Mouse (Mus musculus): ENCODE measurements around the gene Actn4. TPM values are rescaled to one million over a fixed set of nuclear protein-coding genes. Genes with fewer than 3 reads are reported as not detected.

The Actn4 gene
- total RNA-seq, 2 experiments from 2014 or later = 151 to 160 TPM

DNA sequence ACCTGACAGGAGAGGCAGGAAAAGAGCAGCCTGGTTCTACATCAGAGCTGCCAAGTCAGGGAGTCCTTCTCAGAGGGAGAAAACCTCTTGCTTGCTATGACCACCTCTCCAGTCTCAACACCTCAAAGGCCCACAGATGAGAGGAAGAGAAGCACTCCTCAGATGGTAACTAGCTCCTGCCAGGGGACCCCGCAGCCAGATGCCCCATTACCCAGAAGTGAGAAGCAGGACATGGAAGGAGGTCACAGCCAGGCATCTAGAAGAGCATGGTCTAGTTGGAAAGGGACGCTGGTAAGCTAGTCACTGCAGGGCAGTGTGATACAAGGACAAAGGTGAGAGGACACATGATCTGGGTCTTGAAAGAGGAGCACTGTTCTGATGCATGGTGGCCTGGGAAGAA is 28.3 kb downstream of the Actn4 start:
- intact Hi-C loops (cut with DNase I) = no loop called here

DNA sequence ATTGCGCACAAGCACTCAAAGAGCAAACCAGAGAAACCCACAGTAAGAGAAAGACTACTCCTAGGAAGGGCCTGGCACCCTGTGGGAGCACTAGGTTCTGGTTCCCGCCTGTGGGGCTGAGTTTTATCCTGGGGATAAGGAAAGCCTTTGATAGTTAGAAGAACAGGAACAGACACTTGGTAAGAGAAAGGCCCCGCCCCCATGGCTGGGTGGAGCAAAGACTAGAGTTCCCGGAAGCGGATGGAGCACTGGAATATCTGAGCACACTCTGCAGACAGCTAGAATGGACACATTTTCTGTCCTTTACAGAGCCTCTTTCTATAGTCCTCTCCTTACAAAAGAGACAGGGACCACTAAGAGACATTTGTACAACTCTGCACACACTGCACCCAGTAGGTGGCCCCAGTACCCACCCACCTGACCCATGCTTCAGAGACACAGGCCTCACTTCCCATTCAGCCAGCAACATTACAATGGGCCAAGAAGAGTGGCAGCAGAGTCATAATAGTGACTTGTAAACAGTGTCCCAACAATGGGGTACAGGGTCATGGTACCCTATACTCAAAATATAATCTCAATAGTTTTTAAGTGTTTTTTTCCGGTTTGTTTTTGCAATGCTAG is 29.6 kb downstream of the Actn4 start:
- intact Hi-C loops (cut with DNase I) = no loop called here
- DNase-seq (ENCODE audit: extremely low spot score in 1 of 2, low spot score in 2 of 2) = peak in 1 of 2 experiments; percentile 60

More for the DNA sequence above, 28.3 kb downstream of the Actn4 start:
- no peak for DNase-seq (ENCODE audit: extremely low spot score in 1 of 2, low spot score in 2 of 2)

DNA sequence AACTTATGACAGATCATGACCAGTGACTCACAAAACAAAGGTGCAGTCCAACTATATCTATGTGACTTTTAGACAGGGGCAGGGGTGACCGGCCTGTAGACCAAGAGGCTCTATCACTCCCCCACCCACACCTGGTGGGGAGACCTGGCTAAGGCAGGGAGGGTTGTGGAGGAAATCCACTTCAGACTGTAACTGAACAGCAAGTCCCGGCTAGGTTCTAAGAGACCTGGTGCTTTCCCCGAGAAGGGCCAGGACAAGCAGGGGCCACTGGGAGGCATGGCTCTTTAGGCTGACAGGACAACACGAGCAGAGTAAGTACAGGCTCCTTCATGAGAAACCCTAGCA is 30.5 kb downstream of the Actn4 start:
- intact Hi-C loops (cut with DNase I) = no loop called here
- DNase-seq (ENCODE audit: extremely low spot score in 1 of 2, low spot score in 2 of 2) = no peak

DNA sequence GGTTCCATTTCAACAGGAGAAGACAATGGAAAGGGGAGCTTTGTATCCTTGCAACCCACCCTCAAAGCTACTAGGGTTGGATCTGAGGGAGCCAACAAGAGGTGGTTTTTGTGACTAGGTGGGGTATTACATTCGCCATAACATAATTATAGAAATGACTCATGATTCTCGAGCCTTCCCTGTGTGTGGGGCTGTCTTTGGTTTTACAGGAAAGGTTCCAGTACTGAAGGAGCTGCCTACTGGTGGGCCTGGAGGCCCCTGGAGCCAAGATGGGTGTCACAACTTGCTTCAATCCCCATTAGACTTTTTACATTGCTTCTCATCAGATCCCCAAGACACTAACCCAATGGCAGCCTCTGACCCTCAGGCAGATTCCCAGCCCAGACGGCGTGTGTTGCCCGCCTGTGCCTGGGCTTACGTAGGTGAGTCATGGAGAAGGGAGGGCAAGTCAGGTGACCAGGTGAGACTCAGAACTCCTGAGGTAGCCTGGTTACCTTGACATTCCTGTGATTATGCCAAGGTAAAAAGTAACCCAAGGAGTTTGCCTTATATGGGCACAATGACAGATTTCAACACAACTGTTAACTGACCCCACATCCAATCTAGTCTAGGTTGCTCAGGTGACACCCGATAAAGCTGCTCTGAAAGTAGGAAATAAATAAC is 31.0 kb downstream of the Actn4 start:
- DNase-seq (ENCODE audit: extremely low spot score in 1 of 2, low spot score in 2 of 2) = no peak
- intact Hi-C loops (cut with DNase I) = no loop called here

DNA sequence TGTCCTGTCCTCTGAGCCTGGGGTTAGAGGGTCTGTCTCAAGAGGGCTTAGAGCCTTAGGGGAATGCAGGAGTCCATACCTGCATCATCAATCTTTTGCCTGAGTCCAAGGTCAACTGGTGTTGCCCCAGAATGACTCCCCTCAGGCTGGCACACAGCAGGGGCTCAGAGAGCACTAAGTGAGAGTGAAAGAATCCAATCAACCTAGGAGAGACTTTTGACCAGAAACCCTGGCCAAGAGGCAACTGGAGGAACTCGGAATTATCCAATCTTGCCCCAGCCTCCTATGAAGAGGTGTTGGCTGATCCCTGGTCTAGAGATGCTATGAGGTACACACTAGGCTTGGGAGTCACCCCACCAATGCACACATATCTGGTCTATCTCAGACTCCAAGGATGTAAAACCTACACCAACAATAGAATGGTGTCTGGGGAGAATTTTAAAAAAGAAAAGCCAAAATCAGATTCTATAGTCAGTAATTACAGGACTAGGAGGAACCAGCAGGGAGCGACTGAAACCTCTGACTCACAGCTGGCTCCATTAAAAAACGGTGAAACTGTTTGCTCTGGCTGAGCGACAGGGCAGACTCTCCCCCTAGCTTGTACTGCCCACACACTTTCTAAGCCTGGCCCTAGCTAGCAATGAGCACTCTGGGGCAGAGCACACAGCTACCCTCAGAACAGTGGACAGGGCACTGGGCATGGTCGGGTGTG is 31.7 kb downstream of the Actn4 start:
- no peak for DNase-seq (ENCODE audit: extremely low spot score in 1 of 2, low spot score in 2 of 2)
- intact Hi-C loops (cut with DNase I) = no loop called here

DNA sequence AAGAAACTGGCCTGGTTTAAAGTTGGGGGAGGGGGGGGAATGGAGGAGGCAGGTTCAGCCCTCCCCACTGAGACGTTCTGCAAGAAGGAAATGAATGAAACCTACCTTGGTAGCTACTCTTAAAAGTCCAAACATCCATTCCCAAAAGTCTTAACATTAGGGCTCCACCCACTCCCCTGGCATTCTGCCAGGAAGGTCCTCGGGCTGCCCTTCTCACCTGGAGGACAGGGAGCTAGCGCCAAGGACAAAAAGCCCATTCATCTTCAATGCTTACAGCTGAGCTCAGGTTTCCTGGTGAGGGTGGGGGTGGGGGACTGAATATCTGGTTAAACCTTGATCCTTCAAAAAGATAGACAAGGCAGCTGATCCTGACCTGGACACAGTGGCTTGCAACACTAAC is 32.8 kb downstream of the Actn4 start:
- DNase-seq (ENCODE audit: extremely low spot score in 1 of 2, low spot score in 2 of 2) = peak in 1 of 2 experiments; percentile 42
- intact Hi-C loops (cut with DNase I) = no loop called here

DNA sequence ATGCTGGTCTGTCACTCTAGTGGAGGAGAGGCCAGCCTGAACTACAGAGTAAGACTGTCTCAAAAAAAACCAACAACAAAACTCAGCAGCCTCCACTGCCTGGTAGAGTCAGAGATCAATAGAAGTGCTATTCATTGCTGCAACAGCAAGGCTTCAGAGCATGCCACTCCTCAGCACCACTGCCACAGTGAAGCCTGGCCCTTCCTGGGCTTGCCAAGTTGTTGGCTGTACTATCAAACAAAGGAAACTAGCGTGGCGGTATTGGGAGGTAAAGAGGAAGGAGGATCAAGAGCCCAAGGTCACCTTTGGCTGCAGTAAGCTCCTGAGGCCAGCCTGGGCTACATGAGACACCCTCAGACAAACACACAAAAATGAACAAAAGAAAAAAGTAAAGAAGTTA is 36.0 kb downstream of the Actn4 start:
- peak in 1 of 2 experiments; percentile 15 for DNase-seq (ENCODE audit: extremely low spot score in 1 of 2, low spot score in 2 of 2)
- intact Hi-C loops (cut with DNase I) = no loop called here

DNA sequence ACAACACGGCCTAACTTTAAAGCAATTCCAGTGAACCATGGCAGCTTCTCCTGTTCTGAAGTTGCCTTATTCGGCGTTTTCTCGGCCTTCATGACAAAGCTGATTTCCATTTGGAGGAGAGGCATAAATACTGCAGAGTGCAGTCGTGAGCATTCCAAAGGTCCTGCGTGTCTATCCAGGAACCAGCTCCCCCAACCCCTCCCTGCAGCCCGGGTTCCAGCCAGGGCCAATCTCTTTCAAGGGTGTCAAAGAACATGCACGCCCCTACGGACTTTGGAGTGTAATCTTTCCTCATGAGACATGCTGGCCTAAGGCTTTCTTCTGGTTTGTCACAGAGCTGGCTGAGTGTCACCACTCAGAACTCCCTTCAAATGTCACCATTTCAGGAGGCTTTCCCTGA is 36.8 kb downstream of the Actn4 start:
- intact Hi-C loops (cut with DNase I) = no loop called here
- peak in 1 of 2 experiments; percentile 62 for DNase-seq (ENCODE audit: extremely low spot score in 1 of 2, low spot score in 2 of 2)

DNA sequence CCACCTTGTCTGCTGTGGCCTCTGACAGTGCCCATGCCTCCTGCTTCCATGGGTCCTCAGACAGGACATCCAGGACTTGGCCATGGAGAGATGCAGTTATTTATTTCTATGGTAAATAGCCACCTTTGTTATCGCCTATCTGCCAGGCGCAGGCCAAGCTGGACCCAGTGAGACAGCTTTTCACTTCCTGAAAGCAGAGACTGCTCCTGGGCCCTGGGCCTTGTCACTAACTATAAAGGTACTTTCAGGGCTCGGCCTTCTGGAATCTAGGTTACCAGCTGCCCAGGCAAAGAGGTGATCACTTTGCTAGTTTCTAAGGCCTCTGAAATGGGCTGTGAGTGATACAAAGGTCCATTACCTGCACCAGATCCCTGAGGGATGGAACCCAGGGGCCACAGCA is 37.3 kb downstream of the Actn4 start:
- DNase-seq (ENCODE audit: extremely low spot score in 1 of 2, low spot score in 2 of 2) = no peak
- intact Hi-C loops (cut with DNase I) = loop anchor here (5.0 kb wide), 1 partner anchor 37 kb away; the partner anchor contains the start of gene Actn4

DNA sequence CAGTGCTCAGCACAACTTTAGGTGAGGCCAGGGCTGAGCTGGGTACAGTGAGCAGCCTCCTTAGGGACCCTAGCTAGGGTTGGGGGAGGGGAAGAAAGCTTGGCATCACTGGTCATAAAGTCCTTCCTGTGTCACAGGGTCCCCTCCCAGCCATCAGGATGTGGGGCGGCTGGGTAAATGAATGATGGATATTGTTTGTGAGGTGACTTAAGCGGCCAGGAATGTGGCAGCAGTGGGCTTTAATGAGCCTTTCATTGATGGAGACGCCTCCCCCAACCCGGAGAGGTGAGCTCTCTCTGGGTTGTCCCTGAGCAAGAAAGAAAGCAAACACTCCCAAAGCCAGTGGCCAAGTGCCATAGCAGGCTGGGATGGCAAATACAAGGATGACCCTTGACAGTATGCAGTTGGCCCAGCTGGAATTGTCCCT is 38.3 kb downstream of the Actn4 start:
- intact Hi-C loops (cut with DNase I) = loop anchor here (5.0 kb wide), 1 partner anchor 38 kb away; the partner anchor contains the start of gene Actn4
- DNase-seq (ENCODE audit: extremely low spot score in 1 of 2, low spot score in 2 of 2) = peak in 1 of 2 experiments; percentile 55

DNA sequence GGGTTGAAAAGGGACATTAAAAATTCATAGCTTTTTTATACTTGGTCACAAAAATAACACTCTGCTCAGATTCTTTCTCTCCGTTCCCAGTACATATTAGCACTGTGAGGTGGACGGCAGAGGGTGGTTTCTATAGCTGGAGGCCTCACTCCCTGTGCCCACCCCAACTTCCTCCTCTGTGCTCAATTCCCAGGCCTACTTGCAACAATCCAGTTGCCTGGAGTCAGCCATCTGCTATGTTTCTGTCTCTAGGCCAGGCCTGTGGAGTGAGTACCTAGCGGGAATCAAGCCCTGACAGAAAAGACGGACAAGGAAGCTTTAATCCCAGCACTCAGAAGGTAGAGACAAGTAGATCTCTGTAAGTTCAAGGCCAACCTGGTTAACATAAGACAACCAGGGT is 39.5 kb downstream of the Actn4 start:
- intact Hi-C loops (cut with DNase I) = loop anchor here (5.0 kb wide), 1 partner anchor 40 kb away; the partner anchor contains the start of gene Actn4
- peak in 1 of 2 experiments; percentile 27 for DNase-seq (ENCODE audit: extremely low spot score in 1 of 2, low spot score in 2 of 2)

DNA sequence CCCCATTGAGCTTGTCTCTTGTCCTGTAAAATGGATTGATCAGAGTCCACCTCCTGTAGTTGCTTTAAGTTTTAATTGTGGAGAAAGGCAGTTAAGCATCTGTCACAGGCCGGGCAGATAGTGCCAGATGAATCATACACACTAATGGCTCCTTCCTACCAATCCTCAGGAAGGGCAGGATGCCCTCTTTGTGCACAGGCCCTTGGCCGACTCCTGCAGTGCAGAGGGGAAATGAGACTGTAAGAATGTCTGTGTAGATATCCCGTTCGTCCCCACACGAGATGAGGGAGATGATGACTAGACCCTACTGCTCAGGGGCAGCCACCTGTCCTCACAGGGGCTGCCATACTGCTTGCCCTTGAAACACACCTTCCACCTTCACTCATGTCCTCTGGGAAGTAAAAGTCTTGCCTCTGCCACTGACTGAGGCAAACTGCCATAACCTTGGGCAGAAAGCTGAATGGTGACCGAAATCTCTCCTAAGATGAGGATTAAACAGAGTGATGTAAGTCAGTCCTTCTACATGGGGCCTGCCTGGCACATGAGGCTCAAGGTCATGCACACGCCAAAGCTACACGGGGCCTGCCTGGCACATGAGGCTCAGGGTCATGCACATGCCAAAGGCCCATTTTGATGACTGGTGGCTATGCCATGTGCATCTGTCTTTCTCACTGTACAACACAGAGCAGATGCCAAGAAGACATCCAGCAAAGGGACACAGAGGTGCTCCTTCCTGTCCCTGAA is 40.2 kb downstream of the Actn4 start:
- intact Hi-C loops (cut with DNase I) = loop anchor here (5.0 kb wide), 1 partner anchor 40 kb away; the partner anchor contains the start of gene Actn4
- DNase-seq (ENCODE audit: extremely low spot score in 1 of 2, low spot score in 2 of 2) = peak in 1 of 2 experiments; percentile 17

DNA sequence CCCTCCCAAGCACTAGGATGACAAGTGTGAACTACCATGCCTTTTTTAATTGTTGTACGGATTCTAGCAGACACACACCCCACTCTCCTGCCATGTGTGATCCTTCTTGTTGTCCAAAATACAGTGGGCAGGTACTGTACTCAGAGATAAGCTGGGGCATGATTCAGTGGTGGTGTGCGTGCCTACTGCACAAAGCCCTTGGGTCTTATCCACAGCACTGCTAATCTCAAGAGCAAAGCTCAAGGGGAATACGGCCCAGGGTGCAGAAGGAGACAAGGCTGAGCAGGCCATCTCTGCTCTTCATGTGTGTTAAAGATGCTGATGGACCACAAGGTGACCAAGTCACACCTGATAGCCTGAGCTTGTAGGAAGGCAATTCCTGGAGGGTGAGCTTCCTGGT is 41.0 kb downstream of the Actn4 start:
- no peak for DNase-seq (ENCODE audit: extremely low spot score in 1 of 2, low spot score in 2 of 2)
- intact Hi-C loops (cut with DNase I) = loop anchor here (5.0 kb wide), 1 partner anchor 41 kb away; the partner anchor contains the start of gene Actn4

DNA sequence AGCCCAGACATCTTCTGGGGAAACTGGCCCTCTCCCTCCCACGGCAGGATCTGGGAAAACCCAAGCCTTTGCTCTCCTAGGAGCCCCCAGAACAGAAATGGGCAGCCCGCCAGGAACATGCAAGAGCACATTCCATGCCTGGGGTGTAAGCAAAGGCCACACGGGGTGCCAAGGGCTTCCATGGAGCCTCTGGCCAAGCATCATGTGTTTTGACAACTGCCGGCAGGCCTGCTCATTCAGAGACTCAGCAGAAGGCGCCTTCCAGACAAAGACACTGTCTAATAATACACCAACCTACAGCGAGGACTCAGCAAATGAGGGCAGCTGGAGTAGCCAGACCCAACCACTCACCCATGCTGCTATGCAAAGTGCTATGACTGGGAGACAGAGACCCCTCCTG is 42.3 kb downstream of the Actn4 start:
- intact Hi-C loops (cut with DNase I) = loop anchor here (5.0 kb wide), 1 partner anchor 42 kb away; the partner anchor contains the start of gene Actn4
- DNase-seq (ENCODE audit: extremely low spot score in 1 of 2, low spot score in 2 of 2) = peak; percentile 49 to 94

DNA sequence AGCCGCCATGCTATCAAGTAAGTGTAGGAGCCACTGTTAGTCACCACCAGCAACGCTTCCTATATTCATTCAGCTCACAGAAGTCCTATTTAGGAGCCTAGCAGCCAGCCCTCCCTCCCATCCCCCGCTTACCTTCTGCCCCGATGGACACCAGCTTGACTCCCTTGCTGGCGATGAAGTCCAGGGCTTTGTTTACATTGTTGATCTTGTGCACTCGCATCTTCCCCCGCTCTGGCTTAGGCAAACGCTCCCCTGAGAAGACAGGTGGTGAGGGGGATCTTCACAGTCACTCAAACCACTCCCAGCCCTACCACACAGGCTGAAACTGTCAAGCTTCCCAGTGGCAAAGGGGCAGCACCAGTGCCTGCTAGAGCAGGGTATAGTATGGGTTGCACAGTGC is 43.6 kb downstream of the Actn4 start:
- intact Hi-C loops (cut with DNase I) = no loop called here

DNA sequence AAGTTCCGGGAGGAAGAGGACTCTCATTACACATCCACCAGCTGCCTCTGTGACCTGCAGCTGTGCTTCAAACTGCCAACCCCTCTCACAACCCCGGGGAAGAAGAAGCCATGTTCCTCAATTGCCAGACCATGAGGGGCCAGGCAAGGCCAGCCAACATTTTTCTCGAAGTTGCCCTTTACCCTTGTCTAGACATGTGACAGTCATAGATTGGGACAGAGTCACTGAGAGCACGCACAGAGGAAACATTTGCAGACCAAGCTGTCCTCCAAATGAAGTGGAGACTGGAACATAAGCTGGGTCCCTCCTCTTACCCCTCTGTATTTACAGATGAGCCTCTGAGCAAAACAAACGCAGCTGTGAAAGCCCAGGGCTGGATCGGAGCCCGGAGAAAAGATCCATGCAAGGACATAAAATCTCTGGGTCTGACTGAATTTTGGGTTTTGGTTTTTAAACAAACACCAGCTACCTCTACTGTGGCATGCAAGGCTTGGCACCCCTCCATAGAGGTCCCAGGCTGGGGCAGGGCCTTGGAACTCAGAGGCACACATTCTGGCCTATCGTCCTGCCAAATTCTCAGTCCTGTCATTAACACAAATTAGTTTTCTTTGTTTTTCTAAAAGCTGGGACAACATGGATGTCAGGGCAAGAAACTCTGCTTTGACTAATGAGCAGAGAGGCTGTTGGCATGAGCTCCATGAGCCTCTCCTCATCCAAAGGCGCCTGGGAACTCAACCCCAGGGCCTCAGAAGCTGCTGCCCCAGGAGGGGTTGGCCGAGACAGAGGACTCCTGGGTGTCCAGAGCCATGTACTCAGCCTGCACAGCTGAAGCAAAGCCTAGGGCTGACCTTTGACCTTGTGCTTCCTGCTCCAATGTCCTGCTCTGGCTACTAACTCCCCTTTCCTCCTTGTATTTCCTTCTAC is 44.4 kb downstream of the Actn4 start:
- intact Hi-C loops (cut with DNase I) = no loop called here
- DNase-seq (ENCODE audit: extremely low spot score in 1 of 2, low spot score in 2 of 2) = peak; percentile 48 to 85

More for the DNA sequence above, 43.6 kb downstream of the Actn4 start:
- DNase-seq (ENCODE audit: extremely low spot score in 1 of 2, low spot score in 2 of 2) = no peak

DNA sequence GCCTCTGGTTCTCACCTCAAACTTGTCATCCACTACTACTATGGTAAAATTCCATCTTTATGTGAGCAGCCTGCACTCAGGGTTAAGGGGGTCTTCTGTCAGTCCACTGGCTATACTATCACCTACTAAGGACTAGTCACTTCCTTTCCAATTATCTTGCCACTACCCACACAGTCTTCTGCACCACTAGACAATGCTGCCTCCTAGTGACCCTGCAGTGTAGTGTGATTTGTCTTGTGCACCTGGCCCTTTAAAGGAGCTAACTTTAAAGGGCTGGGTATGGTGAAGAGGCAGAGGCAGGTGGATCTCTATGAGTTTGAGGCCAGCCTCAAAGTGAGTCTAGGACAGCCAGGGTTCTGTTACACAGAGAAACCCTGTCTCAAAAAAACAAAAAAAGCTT is 45.6 kb downstream of the Actn4 start:
- intact Hi-C loops (cut with DNase I) = no loop called here
- DNase-seq (ENCODE audit: extremely low spot score in 1 of 2, low spot score in 2 of 2) = peak in 1 of 2 experiments; percentile 18

DNA sequence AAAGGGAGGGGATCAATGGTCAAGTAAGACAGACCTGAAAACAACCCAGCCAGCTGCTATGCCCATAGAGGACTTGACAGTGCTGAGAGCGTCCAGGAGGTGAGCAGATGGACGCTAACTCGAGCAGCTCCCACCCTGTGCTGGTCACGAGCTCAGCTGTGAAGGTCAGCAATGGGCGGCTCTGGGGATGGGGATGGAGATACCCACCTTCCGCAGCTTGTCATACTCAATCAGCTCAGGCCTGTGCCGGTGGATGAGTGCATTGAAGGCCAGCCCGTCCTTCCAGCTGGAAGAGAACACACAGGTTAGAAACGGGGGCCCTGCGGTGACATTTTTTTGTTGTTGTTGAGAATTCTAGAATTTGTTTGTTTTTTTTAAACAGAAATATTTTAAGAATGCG is 49.0 kb downstream of the Actn4 start:
- intact Hi-C loops (cut with DNase I) = no loop called here
- DNase-seq (ENCODE audit: extremely low spot score in 1 of 2, low spot score in 2 of 2) = peak in 1 of 2 experiments; percentile 34
